Mouse (Mus musculus): Measurements from ENCODE around the gene Bcl2l12.

DNA sequence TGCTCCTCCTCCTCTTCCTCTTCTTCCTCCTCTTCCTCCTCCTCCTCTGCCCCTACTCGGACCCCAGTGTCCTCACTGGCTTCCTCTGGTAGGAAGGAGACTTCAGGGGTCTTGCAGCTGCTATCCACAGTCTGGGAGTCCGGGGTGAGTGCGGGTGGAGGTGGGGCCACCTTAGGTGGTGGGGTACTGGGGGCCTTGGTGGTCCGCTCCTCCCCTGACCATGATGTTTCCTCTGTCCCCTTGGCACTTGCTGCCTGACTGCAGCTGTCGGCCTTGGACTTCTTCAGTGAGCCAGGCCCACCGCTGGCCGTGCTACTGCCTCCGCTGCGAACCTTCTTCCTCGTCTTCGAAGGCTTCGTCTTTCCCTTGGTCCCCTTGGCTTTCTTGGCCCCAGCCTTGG lies 8.0 kb upstream of the Bcl2l12 start:
- TF ChIP-seq CTCF (IDR thresholded peaks at IDR 0.05; ENCODE audit: low read depth, low read length) (no peak), POLR2A (IDR thresholded peaks at IDR 0.05; ENCODE audit: borderline replicate concordance, low read depth, low read length) (no peak)

Measured in bone marrow macrophage, adult 2 months (primary cell).